10 mouse cellular contexts compared by ENCODE assay signal in genomic region chr1:78846471-78846870, GRCm38 (mm10). TPM values are rescaled to one million over a fixed set of nuclear protein-coding genes. Genes with fewer than 3 reads are reported as not detected.
DNase-seq lines count a peak whose midpoint lies in the region; ATAC-seq and TF ChIP-seq lines count a peak whose summit lies in the region.
"Had no signal": no experiment of that assay in that cellular context is flagged by ENCODE, and none has a peak within 500 bp of the region (broad histone marks: within the 10 kb centered on the region; RNA-seq: fewer than 3 reads in every experiment).

No protein-coding gene starts in this region.

- H3K4me2 ChIP-seq in kidney, embryonic 14.5 days (replicated peaks; ENCODE audit: low read depth, low read length) = no peak overlapping the region
- no peak overlapping the region for H3K4me2 ChIP-seq in stomach, postnatal 0 days (replicated peaks; ENCODE audit: low read depth)
- H3K4me2 ChIP-seq in forebrain, embryonic 11.5 days (ENCODE audit: low read depth, low read length, severe bottlenecking) = no peak overlapping the region
- H3K4me2 ChIP-seq: heart, embryonic 13.5 days; liver, embryonic 15.5 days had no signal

- no peak for TF ChIP-seq EP300 in stomach, postnatal 0 days (optimal IDR thresholded peaks at IDR 0.05)

- no peaks in the 10 kb centered on the region for H3K36me3 ChIP-seq in kidney, adult 2 months (ENCODE audit: control insufficient read depth, insufficient read depth, low read length)
- no peaks in the 10 kb centered on the region for H3K36me3 ChIP-seq in kidney, embryonic 14.5 days (ENCODE audit: control insufficient read depth, insufficient read depth, low read length)
- no peaks in the 10 kb centered on the region for H3K36me3 ChIP-seq in stomach, postnatal 0 days (ENCODE audit: control insufficient read depth, insufficient read depth, low read length)
- no peaks in the 10 kb centered on the region for H3K36me3 ChIP-seq in forebrain, embryonic 11.5 days (ENCODE audit: control insufficient read depth, insufficient read depth, low read length)
- H3K36me3 ChIP-seq: heart, embryonic 13.5 days; liver, embryonic 15.5 days had no signal

- ATAC-seq in kidney, embryonic 14.5 days (ENCODE audit: low FRiP score, low TSS enrichment) = no peak
- ATAC-seq in stomach, postnatal 0 days (ENCODE audit: low FRiP score, low TSS enrichment) = no peak
- ATAC-seq in forebrain, embryonic 11.5 days (replicated peaks; ENCODE audit: low FRiP score) = no peak

- TF ChIP-seq CTCF in kidney, adult 2 months (conservative IDR thresholded peaks at IDR 0.05; ENCODE audit: insufficient read depth, insufficient read length, low read depth, low read length) = peak; percentile 36; the same call in 1 of the 2 replicates
- peak; percentile 60 for TF ChIP-seq CTCF in stomach, postnatal 0 days (IDR thresholded peaks at IDR 0.05; ENCODE audit: low read depth)

- no peaks in the 10 kb centered on the region for H3K4me1 ChIP-seq in kidney, adult 2 months (ENCODE audit: control insufficient read depth, insufficient read depth, low read length)
- H3K4me1 ChIP-seq in kidney, embryonic 14.5 days (ENCODE audit: control insufficient read depth, insufficient read depth, low read length) = no peaks in the 10 kb centered on the region
- no peaks in the 10 kb centered on the region for H3K4me1 ChIP-seq in stomach, postnatal 0 days (replicated peaks; ENCODE audit: control insufficient read depth, insufficient read depth)
- H3K4me1 ChIP-seq in forebrain, embryonic 11.5 days (replicated peaks; ENCODE audit: control insufficient read depth, insufficient read depth, low read length) = no peaks in the 10 kb centered on the region
- H3K4me1 ChIP-seq: heart, embryonic 13.5 days; liver, embryonic 15.5 days had no signal

- H3K4me3 ChIP-seq in kidney, adult 2 months (ENCODE audit: insufficient read depth, low read depth, low read length) = no peak overlapping the region
- H3K4me3 ChIP-seq in kidney, embryonic 14.5 days (ENCODE audit: low read length) = no peak overlapping the region
- no peak overlapping the region for H3K4me3 ChIP-seq in stomach, postnatal 0 days (ENCODE audit: low read depth, low read length)
- H3K4me3 ChIP-seq in forebrain, embryonic 11.5 days (ENCODE audit: low read depth, low read length) = no peak overlapping the region
- H3K4me3 ChIP-seq: heart, embryonic 13.5 days; liver, embryonic 15.5 days had no signal

- no peaks in the 10 kb centered on the region for H3K9me3 ChIP-seq in kidney, embryonic 14.5 days (ENCODE audit: control insufficient read depth, low read length)
- H3K9me3 ChIP-seq in stomach, postnatal 0 days (ENCODE audit: control insufficient read depth, low read length) = no peaks in the 10 kb centered on the region
- H3K9me3 ChIP-seq in forebrain, embryonic 11.5 days (ENCODE audit: control insufficient read depth, low read length) = no peaks in the 10 kb centered on the region
- H3K9me3 ChIP-seq: heart, embryonic 13.5 days; liver, embryonic 15.5 days had no signal

- intact Hi-C loops in heart, postnatal 36 days (cut with DNase I) = loop anchor here (1.0 to 10.0 kb wide), 2 partner anchors 122 to 312 kb away; no protein-coding TSS in a partner anchor

- WGBS in kidney, adult 2 months = 46% methylated on average over 2 of the region's 2 CpGs
- WGBS in kidney, embryonic 14.5 days = 46% methylated on average over 2 of the region's 2 CpGs
- 31% methylated on average over 2 of the region's 2 CpGs for WGBS in stomach, postnatal 0 days
- 43% methylated on average over 2 of the region's 2 CpGs for WGBS in forebrain, embryonic 11.5 days

- no peak overlapping the region for H3K9ac ChIP-seq in kidney, embryonic 14.5 days (ENCODE audit: low read depth, low read length)
- H3K9ac ChIP-seq in stomach, postnatal 0 days (ENCODE audit: low read length) = no peak overlapping the region
- no peak overlapping the region for H3K9ac ChIP-seq in forebrain, embryonic 11.5 days (ENCODE audit: low read length)
- H3K9ac ChIP-seq: heart, embryonic 13.5 days; liver, embryonic 15.5 days had no signal

- DNase-seq in kidney, adult 2 months = peak; percentile 70
- DNase-seq in ES-CJ7 (ENCODE audit: low read depth, low spot score) = peak; percentile 61
- peak; percentile 57 for DNase-seq in brain, adult 2 months (ENCODE audit: low read depth, low spot score)
- peak; percentile 41 to 55 for DNase-seq in heart, postnatal 36 days
- no peak for DNase-seq in stomach, postnatal 0 days (ENCODE audit: low spot score)
- no peak for DNase-seq in forebrain, embryonic 11.5 days (ENCODE audit: low spot score)
- no peak for DNase-seq in spleen, postnatal 10 days (ENCODE audit: low spot score in 2 of 2)

- no peak overlapping the region for H3K27ac ChIP-seq in kidney, adult 2 months (ENCODE audit: insufficient read depth, low read depth, low read length)
- H3K27ac ChIP-seq in kidney, embryonic 14.5 days (ENCODE audit: low read depth, low read length) = no peak overlapping the region
- no peak overlapping the region for H3K27ac ChIP-seq in stomach, postnatal 0 days (replicated peaks)
- no peak overlapping the region for H3K27ac ChIP-seq in forebrain, embryonic 11.5 days (ENCODE audit: low read depth, low read length)
- H3K27ac ChIP-seq: heart, embryonic 13.5 days; liver, embryonic 15.5 days had no signal

- H3K27me3 ChIP-seq in kidney, adult 2 months (replicated peaks; ENCODE audit: control insufficient read depth, insufficient read depth, low read length) = no peaks in the 10 kb centered on the region
- no peaks in the 10 kb centered on the region for H3K27me3 ChIP-seq in kidney, embryonic 14.5 days (ENCODE audit: control insufficient read depth, insufficient read depth, low read length)
- H3K27me3 ChIP-seq in stomach, postnatal 0 days (ENCODE audit: control insufficient read depth, insufficient read depth, low read length) = no peaks in the 10 kb centered on the region
- H3K27me3 ChIP-seq in forebrain, embryonic 11.5 days (ENCODE audit: control insufficient read depth, insufficient read depth, low read length) = no peaks in the 10 kb centered on the region
- H3K27me3 ChIP-seq: heart, embryonic 13.5 days; liver, embryonic 15.5 days had no signal

- no peak for TF ChIP-seq POLR2A in kidney, adult 2 months (IDR thresholded peaks at IDR 0.05; ENCODE audit: low read depth, low read length)

RNA-seq across cellular contexts. Expression of gene Kcne4, which starts 29.9 kb away (rescaled TPM):
- polyA plus RNA-seq in kidney, adult 2 months (2012; rRNA removed) = 2.2 and 2.4 TPM in 2 replicates
- 4.7 and 4.9 TPM in 2 replicates for polyA plus RNA-seq in kidney, embryonic 14.5 days (2014; fragmentation: Nextera tagmentation; extraction: Ambion mirVana)
- total RNA-seq in heart, postnatal 36 days (2021) = 1 to 10 TPM; 1.5 TPM
- 13.8 and 15.0 TPM in 2 replicates for polyA plus RNA-seq in stomach, postnatal 0 days (2015; fragmentation: Nextera tagmentation; extraction: Ambion mirVana)
- 0.52 and 0.75 TPM in 2 replicates for polyA plus RNA-seq in forebrain, embryonic 11.5 days (2014; fragmentation: Nextera tagmentation; extraction: Ambion mirVana)

Comparison
In these comparisons a context has a peak if more than half of its experiments do, and no peak if none do; other contexts are left out.
1. DNase-seq: peak in kidney, adult 2 months (single experiment), ES-CJ7 (single experiment), brain, adult 2 months (single experiment) and heart, postnatal 36 days (2 of 2); none in stomach, postnatal 0 days (single experiment), forebrain, embryonic 11.5 days (single experiment) and spleen, postnatal 10 days (0 of 2).